Mouse (Mus musculus) lung, postnatal 25 days (tissue): Measurements from ENCODE around the gene 4833423E24Rik.

ENCODE experiments used
- DNase-seq: peaks from one replicate; pipeline ENCODE4 v3.0.0; 2022; ENCODE audit warnings: low spot score

4833423E24Rik gene

DNA sequence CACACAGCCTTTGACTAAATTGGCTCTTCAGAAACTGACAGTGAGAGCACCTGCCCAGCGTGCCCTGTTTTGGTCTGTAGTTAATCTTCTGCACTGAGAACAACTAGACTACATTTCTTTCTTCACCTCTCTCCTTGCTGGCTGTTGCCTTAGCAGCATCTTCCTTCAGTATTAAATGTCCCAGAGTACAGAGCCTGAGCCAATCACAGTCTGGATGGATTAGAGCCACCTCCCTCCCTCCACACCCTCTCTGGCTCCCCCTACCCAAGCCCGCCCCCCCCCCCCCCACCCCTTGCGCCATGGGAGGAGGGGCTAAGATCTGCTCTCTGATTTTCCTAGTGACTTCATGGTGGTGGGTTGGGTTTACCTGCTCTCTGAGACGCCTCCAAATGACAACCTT, at the start of gene 4833423E24Rik:
Gene 4833423E24Rik (minus strand): TSS at position 146 of the 400 bp plus-strand sequence.
- no peak for DNase-seq

DNA sequence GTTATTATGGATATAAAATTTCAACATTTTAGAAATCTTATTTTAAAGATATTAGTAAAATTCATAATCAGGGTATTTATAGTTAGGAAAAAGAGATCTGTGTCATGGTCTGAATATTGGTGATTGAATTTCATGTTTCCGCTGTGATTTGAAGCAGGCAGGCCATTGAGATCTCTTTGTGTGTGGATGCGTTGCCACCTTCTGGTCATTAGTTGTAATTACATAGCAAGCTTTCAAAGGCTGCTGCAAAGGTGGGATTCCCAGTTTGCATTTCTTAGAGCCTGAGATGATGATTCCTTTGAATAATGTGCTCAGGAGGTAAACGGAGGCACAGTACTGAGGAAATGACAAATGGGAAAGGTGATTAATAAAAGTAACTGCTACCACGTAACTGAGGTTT, 42.4 kb upstream of the 4833423E24Rik start:
- DNase-seq, result peak; percentile 47

- DNase-seq, result no peak
Measured at GRCm38 (mm10) chr2:85560226-85560625, 41.4 kb upstream of the 4833423E24Rik start.

- no peak for DNase-seq
Measured at GRCm38 (mm10) chr2:85554806-85555205, 36.0 kb upstream of the 4833423E24Rik start.

DNA sequence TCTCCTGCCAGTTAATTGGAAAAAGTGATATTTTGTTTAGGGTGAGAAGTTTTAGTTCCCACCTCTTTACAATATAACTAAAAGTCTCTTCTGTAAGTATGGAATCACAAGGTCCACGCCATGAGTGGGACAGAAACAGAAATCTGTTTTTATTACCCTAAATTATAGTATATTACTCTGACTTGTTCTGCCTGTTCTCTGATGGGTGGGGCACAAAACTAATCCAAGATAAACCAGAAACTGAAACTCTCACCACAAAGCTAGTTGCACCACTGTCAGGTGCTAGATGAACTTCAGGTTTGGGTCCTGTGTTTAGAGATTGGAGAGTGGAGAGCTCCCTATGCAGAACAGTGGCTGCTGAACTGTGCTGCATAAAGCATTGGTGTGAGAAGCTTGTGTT, 15.1 kb upstream of the 4833423E24Rik start:
- no peak for DNase-seq

GRCm38 (mm10) chr2:85532082-85532778, 13.4 kb upstream of the 4833423E24Rik start:
- peak; percentile 38 for DNase-seq

- DNase-seq, result no peak
Measured at GRCm38 (mm10) chr2:85522859-85523489, 4.2 kb upstream of the 4833423E24Rik start.

GRCm38 (mm10) chr2:85518292-85518691, 532 bp downstream of the 4833423E24Rik start:
- no peak for DNase-seq

DNA sequence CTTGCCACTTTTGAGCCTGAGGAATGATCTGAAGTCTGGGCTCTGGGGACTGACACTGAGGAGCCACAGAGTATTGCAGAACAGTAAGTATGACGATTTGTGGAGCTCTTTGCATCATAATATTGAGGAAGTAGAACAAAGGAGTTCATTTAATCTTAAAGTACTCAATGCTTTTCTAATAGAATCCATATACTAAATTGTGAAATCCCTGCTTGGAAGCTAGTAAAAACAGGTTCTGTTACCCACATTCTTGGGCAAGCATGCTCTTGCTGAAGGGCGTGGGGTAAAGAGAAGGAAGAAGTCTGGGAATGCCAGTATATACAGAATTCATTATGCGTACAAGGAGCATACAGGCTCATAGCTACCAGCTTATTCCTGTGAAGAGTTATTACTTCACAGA, 8.4 kb downstream of the 4833423E24Rik start:
- no peak for DNase-seq

DNA sequence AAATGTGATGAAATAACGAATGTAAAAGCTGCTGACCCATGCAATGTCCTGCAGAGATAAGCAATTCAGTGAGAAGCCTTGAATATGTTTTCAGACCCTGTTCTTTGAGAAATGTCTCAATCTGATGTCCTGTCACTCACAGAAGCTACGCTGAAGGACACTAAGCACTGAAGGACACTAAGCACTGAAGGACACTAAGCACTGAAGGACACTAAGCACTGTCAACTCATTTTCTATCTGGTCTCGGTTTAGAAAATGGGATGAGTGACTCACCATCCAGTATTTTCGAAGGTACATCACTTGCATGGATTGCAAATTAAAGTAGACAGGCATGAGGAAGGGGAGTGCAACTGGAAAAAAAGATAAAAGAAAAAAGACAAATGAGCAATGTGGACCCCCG, 28.4 kb downstream of the 4833423E24Rik start:
- DNase-seq, result no peak

DNA sequence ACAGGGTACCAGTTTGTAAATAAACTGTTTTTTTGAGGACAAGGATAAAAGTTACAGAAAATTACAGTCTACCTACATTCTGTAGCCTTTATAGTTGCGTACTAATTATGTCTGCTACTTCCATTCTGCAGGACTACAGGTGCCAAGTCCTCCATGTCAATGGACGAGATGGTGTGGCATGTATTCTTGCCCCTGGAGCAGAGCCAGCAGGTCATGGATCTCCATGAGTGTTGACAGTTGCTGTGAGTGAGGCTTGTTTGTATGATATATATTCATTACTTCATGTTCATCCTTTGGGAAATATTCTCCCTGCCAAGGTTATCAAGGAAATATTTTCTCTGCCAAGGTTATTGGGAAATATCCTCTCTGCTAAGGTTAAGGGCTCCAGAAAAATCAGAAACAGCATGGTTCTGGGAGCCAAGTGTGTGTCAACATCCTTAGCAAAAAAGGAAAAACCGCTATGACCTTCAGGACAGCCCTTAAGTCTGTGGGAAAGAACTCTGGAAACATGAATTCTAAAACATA, 52.0 kb downstream of the 4833423E24Rik start:
- DNase-seq, result peak; percentile 49

DNA sequence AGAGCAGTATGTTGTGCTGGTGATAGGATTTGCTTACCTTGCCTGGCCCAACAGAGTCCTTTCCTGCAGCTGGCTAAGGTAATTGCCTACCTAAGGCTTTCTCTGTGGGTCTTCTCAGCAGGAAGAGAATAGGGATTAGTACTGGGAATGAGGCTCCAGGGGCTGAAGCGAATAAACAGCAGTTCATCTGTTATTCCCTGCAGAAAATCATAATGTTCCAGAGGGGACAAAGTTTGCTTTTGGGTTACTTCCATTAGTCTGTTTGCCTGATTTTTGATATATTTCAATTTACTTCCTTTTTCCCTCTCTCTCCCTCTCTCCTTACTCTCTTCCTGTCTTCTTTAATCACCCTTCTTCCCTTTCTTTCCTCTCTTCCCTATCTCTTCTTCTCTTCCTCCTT, 75.3 kb downstream of the 4833423E24Rik start, which contains the start of gene Olfr995:
Gene Olfr995 (minus strand): TSS at position 101 of the 400 bp plus-strand sequence.
- no peak for DNase-seq

DNA sequence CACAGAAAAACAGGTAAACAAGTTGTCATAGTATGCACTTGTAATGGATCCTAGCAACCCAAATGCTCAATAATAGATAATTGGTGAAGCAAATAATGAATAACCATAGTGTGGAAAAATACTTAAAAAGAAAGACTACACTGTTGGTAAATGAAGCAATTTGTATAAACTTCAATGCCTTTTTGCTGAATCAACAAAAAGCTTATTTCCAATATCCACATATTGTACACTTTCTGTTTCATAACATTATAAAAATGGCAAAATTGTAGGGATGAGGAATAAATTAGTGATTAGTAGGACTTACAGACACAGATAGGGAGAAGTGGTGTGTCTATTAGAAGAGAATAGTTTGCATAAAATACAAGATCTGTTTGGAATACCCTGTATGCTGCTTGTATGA, 76.3 kb downstream of the 4833423E24Rik start:
- DNase-seq, result no peak

DNA sequence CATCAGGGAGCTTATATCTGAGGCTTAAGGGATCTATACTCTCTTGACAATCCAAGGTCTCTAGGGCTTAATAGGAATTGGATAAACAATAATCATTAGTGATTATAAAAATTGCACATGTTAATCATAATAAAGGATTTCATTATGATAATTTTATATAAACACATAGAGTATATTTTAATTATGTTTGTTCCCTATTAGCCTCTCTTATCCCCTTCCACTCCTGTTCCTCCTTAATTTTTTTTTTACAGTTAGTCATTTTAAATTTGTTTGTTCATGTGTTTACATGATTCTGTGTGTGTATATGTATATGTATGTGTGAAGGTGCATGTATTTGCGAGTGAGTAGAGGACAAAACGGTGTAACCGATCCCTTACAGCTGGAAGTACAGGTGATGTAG, 82.5 kb downstream of the 4833423E24Rik start, which contains the start of gene Olfr994:
Gene Olfr994 (minus strand): TSS at position 101 of the 400 bp plus-strand sequence.
- no peak for DNase-seq
